Mouse (Mus musculus) CD8-positive naive resting alpha-beta T cell, adult 2 months (primary cell): ENCODE measurements around the gene Acp6.
A peak's percentile ranks its signal among the peaks of the same experiment; 100 is the strongest.
"Not testable (repeated sequence)": the region's sequence is repeated elsewhere in the genome, so short reads cannot be mapped to it uniquely, and the experiment has no call there.

Source experiments
- DNase-seq, 2 experiments: peaks; one replicate each; pipeline ENCODE4 v3.0.0; 2022; ENCODE audit warnings: low read depth in 2 of 2, low spot score in 2 of 2

Acp6 gene

DNA sequence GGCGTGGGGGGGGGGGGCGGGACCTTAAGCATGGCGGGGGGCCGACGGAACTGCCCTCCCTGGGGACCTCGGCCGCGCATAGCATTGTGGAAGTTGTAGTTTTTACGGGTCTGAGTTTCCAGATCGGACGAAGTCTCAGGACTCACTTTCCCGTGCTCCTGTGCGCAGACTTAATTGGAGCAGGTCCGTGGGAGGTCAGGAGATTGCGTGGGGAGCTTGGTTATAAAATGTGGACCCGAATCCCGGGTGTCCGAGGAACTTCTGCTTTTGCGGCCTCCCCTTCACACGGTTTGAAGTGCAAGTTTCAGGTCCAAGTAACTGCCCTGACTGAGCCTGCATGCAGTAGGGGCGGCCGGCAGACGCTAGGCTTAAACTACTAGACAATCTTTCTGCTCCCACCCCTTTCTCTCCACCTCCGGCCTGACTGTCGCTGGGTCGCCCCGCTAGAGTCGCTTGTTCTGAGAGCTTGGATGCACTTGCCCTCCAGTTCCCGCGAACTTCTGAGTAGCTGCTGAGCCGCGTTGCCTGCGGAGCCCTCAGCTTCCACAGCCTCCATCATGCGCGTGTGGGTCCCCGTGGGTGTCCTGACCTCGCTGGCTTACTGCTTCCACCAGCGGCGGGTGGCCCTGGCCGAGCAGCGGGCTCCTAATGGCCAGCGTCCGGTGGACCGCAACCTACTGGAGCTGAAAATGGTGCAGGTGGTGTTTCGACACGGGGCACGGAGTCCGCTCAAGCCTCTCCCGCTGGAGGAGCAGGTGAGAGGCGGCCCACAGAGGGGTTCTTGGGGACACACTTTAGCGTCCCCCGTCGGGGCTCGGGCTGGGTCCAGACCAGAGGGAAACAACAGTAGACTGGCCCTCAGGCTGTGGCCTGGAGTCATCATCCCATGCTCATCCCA, at the start of gene Acp6:
Gene Acp6, plus strand, starts transcription at position 167 of the 898 bp plus-strand sequence.
- peak; percentile 73 to 84 for DNase-seq

GRCm38 (mm10) chr3:97117511-97117910, 41.1 kb upstream of the Acp6 start:
- DNase-seq = no peak

- no peak for DNase-seq
Observed at GRCm38 (mm10) chr3:97118313-97118712, 40.3 kb upstream of the Acp6 start.

GRCm38 (mm10) chr3:97124193-97124592, 34.4 kb upstream of the Acp6 start:
- peak; percentile 36 to 43 for DNase-seq

DNA sequence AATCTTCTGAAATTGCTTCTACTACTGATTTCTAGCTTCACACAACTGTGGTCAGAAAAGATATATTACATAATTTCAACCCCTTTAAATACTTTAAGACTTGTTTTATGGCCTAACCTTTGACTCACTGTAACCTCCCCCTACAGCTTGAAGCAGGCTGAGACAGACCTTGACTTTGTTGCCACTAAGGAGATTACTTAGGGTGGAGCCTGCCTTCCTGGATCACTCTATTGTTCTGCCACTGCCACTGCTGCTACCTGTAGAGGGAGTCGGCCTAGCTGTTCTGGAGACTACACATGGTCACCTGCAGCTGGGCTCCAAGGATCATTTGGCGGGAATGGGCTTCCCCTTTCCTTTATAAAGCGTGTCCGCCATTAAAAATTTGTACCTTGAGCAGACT, 29.2 kb upstream of the Acp6 start:
- no peak for DNase-seq

DNA sequence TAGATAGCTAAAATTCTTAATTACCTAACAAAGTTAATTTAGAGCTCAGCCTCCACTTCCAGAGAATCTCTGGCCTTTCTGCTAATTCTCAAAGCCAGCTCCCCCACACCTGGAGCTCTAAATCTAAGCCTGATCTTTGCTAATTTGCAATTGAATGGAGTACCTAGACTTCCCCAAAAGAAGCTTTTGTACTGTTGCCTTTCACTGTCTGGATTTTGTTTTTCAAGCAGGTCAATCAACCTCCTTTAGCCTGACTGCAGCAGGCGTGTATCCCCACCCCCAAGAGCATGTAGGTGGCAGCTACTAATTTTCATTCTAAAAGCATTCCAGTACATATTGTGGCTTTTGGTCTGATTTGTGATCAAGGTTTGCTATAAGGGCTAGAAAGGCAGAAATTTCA, 20.9 kb upstream of the Acp6 start:
- DNase-seq = not testable (repeated sequence)

DNA sequence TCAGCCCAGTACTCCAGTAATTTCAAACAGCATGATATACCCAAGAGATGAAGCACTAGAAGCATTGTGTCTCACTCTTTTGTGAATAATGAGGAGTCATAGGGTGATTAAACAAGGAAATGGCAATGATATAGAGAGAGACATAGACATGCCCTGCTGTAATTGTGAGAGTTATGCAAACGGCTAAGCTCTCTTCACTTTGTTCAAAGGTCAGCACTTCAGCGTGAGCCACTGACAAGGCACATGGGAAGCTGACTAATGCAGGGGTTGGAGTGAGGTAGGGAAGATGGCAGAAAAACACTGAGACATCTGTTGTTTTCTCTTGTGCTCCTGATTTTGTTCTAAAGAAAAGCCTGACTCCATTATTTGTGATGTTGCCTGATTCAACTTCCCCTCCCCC, 7.5 kb upstream of the Acp6 start:
- no peak for DNase-seq

DNA sequence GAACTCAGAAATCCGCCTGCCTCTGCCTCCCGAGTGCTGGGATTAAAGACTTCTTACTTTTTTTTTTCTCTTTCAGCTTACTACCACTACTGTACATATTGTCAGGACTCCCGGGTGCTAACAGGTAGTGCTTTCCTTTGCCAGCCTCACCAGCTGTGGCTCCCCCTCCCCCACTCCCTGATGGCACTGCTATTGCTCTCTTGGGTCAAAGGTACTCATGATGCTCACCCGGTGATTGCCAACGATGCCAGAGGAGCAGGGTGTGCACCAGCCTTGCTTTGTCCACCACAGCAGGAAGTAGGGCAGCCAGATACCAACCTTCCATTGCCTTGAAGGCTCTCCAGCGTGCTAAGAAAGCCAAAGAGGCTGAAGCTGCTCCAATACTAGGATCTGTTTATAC, 2.1 kb upstream of the Acp6 start:
- DNase-seq = no peak

DNA sequence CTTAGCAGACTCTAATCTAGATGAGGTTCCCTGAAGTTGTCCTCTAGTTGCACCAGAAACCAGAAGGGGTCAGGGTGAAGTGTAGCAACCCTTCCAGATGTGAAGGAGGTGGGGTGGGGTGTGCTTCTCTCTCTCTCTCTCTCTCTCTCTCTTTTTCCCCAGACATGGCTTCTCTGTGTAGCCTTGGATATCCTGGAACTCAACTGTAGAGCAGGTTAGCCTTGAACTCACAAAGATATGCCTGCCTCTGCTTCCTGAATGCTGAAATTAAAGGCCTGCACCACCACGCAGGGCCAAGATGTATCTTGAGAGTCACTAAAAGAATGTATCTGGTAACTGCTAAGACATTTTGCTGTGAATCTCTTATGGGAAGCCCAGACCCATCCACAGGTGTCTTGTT, 1.3 kb upstream of the Acp6 start:
- no peak for DNase-seq

DNA sequence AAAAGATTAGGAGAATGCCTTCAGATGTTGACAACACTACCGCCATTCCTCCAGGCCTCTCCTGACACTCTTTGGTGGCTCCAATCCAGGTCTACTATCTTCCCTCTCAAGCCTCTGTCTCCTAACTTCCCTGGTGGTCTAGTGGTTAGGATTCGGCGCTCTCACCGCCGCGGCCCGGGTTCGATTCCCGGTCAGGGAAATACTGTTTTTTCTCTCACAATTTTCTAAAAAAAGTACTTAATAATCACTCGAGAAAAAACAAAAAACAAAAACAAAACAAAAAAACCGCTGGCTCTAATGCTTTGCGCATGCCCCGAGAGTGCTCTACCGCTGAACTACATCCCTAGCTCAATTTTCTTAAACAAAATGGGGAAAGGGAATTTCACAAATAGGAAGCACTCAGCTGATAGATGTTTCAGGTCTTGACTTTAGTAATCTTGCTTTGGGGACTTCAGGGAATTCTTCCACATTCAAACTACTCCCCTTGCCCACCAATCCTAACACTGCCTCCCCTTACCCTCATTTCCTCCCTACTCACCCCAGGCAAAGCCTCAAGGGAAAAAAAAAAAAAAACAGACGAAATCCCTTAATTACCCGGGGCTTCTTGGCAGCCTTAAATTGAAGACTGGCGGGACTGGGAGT, 498 bp upstream of the Acp6 start:
- DNase-seq = peak; percentile 52

GRCm38 (mm10) chr3:97159509-97159850, 903 bp downstream of the Acp6 start:
- peak in 1 of 2 experiments; percentile 27 for DNase-seq

GRCm38 (mm10) chr3:97159986-97160385, 1.4 kb downstream of the Acp6 start:
- DNase-seq = no peak

GRCm38 (mm10) chr3:97160908-97161307, 2.3 kb downstream of the Acp6 start:
- no peak for DNase-seq

GRCm38 (mm10) chr3:97161773-97162172, 3.2 kb downstream of the Acp6 start:
- no peak for DNase-seq

DNA sequence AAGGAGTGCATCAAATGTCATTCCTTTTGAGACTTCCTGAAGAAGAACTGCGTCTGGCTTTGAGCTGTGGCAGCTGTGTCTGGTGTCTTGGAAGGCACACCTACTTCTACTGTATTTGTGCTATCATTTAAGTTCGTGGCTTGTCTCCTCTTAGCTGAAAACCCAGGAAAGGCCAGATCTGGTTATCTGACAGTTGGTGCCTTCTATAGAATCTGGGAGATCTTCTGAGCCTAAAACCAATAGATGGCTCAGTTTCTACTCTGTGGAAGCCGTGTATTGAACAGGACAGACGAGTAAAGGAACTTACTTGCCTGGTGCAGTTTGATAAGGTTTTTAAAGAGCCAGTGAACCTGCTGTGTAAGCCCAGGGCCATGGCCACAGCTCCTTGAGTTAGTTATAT, 5.9 kb downstream of the Acp6 start:
- DNase-seq = no peak

GRCm38 (mm10) chr3:97167126-97167525, 8.5 kb downstream of the Acp6 start:
- no peak for DNase-seq

GRCm38 (mm10) chr3:97171531-97171930, 13.0 kb downstream of the Acp6 start:
- no peak for DNase-seq

DNA sequence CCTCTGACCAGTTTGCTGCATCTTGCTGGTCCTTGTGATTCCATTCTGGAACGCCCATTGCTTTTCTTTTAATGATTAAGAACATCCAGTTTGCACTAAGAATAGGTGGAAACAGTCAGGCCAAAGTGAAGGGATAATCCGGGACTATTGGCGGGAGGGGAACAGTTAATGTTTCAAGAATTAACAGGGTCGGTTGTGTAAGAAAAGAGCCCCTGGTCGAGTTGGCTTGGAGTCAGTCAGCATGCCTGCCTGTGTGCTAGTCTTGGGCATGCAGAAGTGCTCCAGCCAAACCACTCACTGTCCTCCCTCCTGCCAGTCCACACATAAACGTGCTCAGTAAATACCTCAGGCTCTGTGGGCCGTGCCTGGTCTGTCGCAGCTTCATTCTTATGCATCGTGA, 13.7 kb downstream of the Acp6 start:
- no peak for DNase-seq

- DNase-seq = no peak
Observed at GRCm38 (mm10) chr3:97172632-97173031, 14.1 kb downstream of the Acp6 start.

- no peak for DNase-seq
Observed at GRCm38 (mm10) chr3:97178885-97179284, 20.3 kb downstream of the Acp6 start.

GRCm38 (mm10) chr3:97180527-97180926, 21.9 kb downstream of the Acp6 start:
- DNase-seq = no peak

DNA sequence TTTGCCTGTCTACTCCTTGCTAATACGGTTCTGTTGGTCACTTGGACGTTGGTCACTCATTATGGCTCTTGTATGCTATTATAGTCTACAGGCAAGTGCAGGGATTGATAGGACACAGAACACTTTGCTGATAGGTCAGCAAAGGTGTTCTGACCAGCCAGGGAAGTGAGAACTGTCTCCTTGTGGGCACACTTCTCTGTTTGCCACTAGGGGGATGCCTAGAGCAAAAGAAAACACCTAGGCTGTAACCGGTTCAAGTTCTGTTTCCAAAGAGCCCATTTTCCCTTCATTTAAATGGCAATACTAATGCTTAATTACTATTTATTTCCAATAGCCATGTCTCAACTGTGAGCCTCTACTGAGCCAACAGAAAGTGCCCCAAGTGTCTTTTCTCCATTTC, 25.2 kb downstream of the Acp6 start:
- no peak for DNase-seq
